37 mouse cellular contexts compared by ENCODE assay signal in genomic region chr1:63708876-63709275, GRCm38 (mm10). TPM values are rescaled to one million over a fixed set of nuclear protein-coding genes. Genes with fewer than 3 reads are reported as not detected.
DNase-seq lines count a peak whose midpoint lies in the region; ATAC-seq lines count a peak whose summit lies in the region.
"Had no signal": no experiment of that assay in that cellular context is flagged by ENCODE, and none has a peak within 500 bp of the region (broad histone marks: within the 10 kb centered on the region; RNA-seq: fewer than 3 reads in every experiment).

No protein-coding gene starts in this region.

- no peak for ATAC-seq in midbrain, embryonic 15.5 days (replicated peaks)
- ATAC-seq: activated CD4-positive, CD25-positive, alpha-beta regulatory T cell, adult 4 months; forebrain, embryonic 14.5 days; forebrain, postnatal 0 days; hindbrain, embryonic 16.5 days; intestine, embryonic 15.5 days had no signal

- no peak overlapping the region for H3K4me2 ChIP-seq in midbrain, embryonic 15.5 days
- H3K4me2 ChIP-seq: embryonic facial prominence, embryonic 13.5 days; heart, embryonic 11.5 days; hindbrain, embryonic 13.5 days; intestine, embryonic 15.5 days had no signal

- WGBS in midbrain, embryonic 15.5 days, result 69% methylated on average over 3 of the region's 3 CpGs

- no peaks in the 10 kb centered on the region for H3K36me3 ChIP-seq in midbrain, embryonic 15.5 days (replicated peaks)
- H3K36me3 ChIP-seq: embryonic facial prominence, embryonic 10.5 days; embryonic facial prominence, embryonic 13.5 days; G1E; hindbrain, embryonic 10.5 days; hindbrain, embryonic 13.5 days; intestine, embryonic 15.5 days had no signal

- H3K4me3 ChIP-seq in midbrain, embryonic 15.5 days, result no peak overlapping the region
- H3K4me3 ChIP-seq: embryonic facial prominence, embryonic 10.5 days; embryonic facial prominence, embryonic 13.5 days; gastrocnemius, adult 2 months; hindbrain, embryonic 10.5 days; hindbrain, embryonic 13.5 days; intestine, embryonic 15.5 days had no signal

- no peak overlapping the region for H3K9ac ChIP-seq in midbrain, embryonic 15.5 days
- H3K9ac ChIP-seq: embryonic facial prominence, embryonic 13.5 days; forebrain, postnatal 0 days; hindbrain, embryonic 13.5 days; intestine, embryonic 15.5 days had no signal

- H3K27ac ChIP-seq in midbrain, embryonic 15.5 days, result no peak overlapping the region
- H3K27ac ChIP-seq: embryonic facial prominence, embryonic 10.5 days; embryonic facial prominence, embryonic 13.5 days; gastrocnemius, adult 2 months; hindbrain, embryonic 10.5 days; hindbrain, embryonic 13.5 days; intestine, embryonic 15.5 days had no signal

- peak; percentile 14 for DNase-seq in heart, adult 11 months
- no peak for DNase-seq in heart, postnatal 14 days
- peak; percentile 30 for DNase-seq in lung, postnatal 36 days
- no peak for DNase-seq in lung, postnatal 14 days
- DNase-seq in Muller cell, postnatal 12 days (ENCODE audit: inconsistent ontology term), result peak; percentile 33
- DNase-seq in gonadal fat pad, adult 2 months (ENCODE audit: low read depth), result peak; percentile 86
- no peak for DNase-seq in urinary bladder, postnatal 10 days (ENCODE audit: low spot score)
- DNase-seq: adrenal gland, postnatal 10 days; adrenal gland, postnatal 36 days; cerebellum, adult 11 months; cerebellum, adult 2 months; cerebellum, postnatal 10 days; cerebellum, postnatal 36 days; embryo, embryonic 11 days; forebrain, postnatal 0 days; gastrocnemius, adult 2 months; gastrocnemius, postnatal 25 days; heart, postnatal 36 days; kidney, adult 11 months had no signal

- H3K27me3 ChIP-seq in midbrain, embryonic 15.5 days (replicated peaks), result no peaks in the 10 kb centered on the region
- H3K27me3 ChIP-seq: CH12.LX; embryonic facial prominence, embryonic 13.5 days; hindbrain, embryonic 13.5 days; intestine, embryonic 15.5 days had no signal

- H3K4me1 ChIP-seq in midbrain, embryonic 15.5 days, result no peaks in the 10 kb centered on the region
- H3K4me1 ChIP-seq: hindbrain, embryonic 13.5 days; intestine, embryonic 15.5 days had no signal

- intact Hi-C loops in heart, postnatal 14 days (cut with DNase I), result no loop called here

- no peaks in the 10 kb centered on the region for H3K9me3 ChIP-seq in midbrain, embryonic 15.5 days
- H3K9me3 ChIP-seq: embryonic facial prominence, embryonic 10.5 days; embryonic facial prominence, embryonic 13.5 days; G1E; hindbrain, embryonic 10.5 days; hindbrain, embryonic 13.5 days; intestine, embryonic 15.5 days had no signal

RNA-seq across cellular contexts. Expression of gene Mdh1b, which starts 21.2 kb away (rescaled TPM):
- total RNA-seq in heart, postnatal 14 days (2021), result not detected
- 0.26 and 0.49 TPM in 2 replicates for polyA plus RNA-seq in gonadal fat pad, adult 2 months (2012; rRNA removed)
- 0.26 and 0.41 TPM in 2 replicates for polyA plus RNA-seq in midbrain, embryonic 15.5 days (2015; fragmentation: Nextera tagmentation; extraction: Ambion mirVana)
- total RNA-seq: adrenal gland, postnatal 10 days; adrenal gland, postnatal 36 days; gastrocnemius, adult 2 months; gastrocnemius, postnatal 25 days; granulocyte monocyte progenitor cell, adult 5-6 weeks; heart, adult 8-10 months; heart, postnatal 36 days had no signal
- polyA plus RNA-seq: activated CD4-positive, CD25-positive, alpha-beta regulatory T cell, adult 4 months; embryonic facial prominence, embryonic 13.5 days; G1E; heart, embryonic 11.5 days; heart, embryonic 14.5 days; heart, postnatal 0 days; intestine, embryonic 15.5 days had no signal

RNA-seq across cellular contexts. Expression of gene Fastkd2, which starts 21.5 kb away (rescaled TPM):
- total RNA-seq in heart, postnatal 14 days (2021), result 10 to 100 TPM; 25.4 to 27.3 TPM
- polyA plus RNA-seq in gonadal fat pad, adult 2 months (2012; rRNA removed), result 4.3 and 5.1 TPM in 2 replicates
- polyA plus RNA-seq in midbrain, embryonic 15.5 days (2015; fragmentation: Nextera tagmentation; extraction: Ambion mirVana), result 28.2 and 35.3 TPM in 2 replicates

RNA-seq across cellular contexts. Expression of gene Dytn, which starts 22.1 kb away (rescaled TPM):
- total RNA-seq in heart, postnatal 14 days (2021), result not detected
- not detected in 2 replicates for polyA plus RNA-seq in gonadal fat pad, adult 2 months (2012; rRNA removed)
- polyA plus RNA-seq in midbrain, embryonic 15.5 days (2015; fragmentation: Nextera tagmentation; extraction: Ambion mirVana), result not detected in 2 replicates
- total RNA-seq: adrenal gland, adult 18-20 months; adrenal gland, postnatal 10 days; adrenal gland, postnatal 36 days; CH12.LX; forebrain, postnatal 0 days; gastrocnemius, adult 2 months; gastrocnemius, postnatal 25 days; granulocyte monocyte progenitor cell, adult 5-6 weeks; heart, adult 8-10 months; heart, postnatal 36 days had no signal
- polyA plus RNA-seq: activated CD4-positive, CD25-positive, alpha-beta regulatory T cell, adult 4 months; embryonic facial prominence, embryonic 13.5 days; forebrain, embryonic 11.5 days; forebrain, embryonic 14.5 days; forebrain, postnatal 0 days; G1E; heart, embryonic 11.5 days; heart, embryonic 14.5 days; heart, postnatal 0 days; hindbrain, embryonic 10.5 days; intestine, embryonic 15.5 days had no signal

Comparison
In these comparisons a context has a peak if more than half of its experiments do, and no peak if none do; other contexts are left out.
1. DNase-seq: peak in heart, adult 11 months (single experiment), lung, postnatal 36 days (single experiment), Muller cell, postnatal 12 days (single experiment) and gonadal fat pad, adult 2 months (single experiment); none in heart, postnatal 14 days (0 of 2), lung, postnatal 14 days (single experiment) and urinary bladder, postnatal 10 days (single experiment).